Mouse (Mus musculus): ENCODE measurements around the gene Gas7. TPM values are rescaled to one million over a fixed set of nuclear protein-coding genes. Genes with fewer than 3 reads are reported as not detected.
A peak's percentile ranks its signal among the peaks of the same experiment; 100 is the strongest.

Gene Gas7
- total RNA-seq (2022) = 10 to 100 TPM in 1 of 4 experiments, 1 to 10 TPM in 3; 7.8 to 10.3 (median 8.3) TPM

GRCm38 (mm10) chr11:67454874-67455526 is at the start of gene Gas7:
Gene Gas7 (plus strand): TSS chr11:67455437.
- no peak for DNase-seq (ENCODE audit: low spot score)

GRCm38 (mm10) chr11:67414346-67414940 is 40.8 kb upstream of the Gas7 start:
- DNase-seq (ENCODE audit: low spot score) = no peak

GRCm38 (mm10) chr11:67423575-67423974 is 31.7 kb upstream of the Gas7 start:
- DNase-seq (ENCODE audit: low spot score) = no peak

DNA sequence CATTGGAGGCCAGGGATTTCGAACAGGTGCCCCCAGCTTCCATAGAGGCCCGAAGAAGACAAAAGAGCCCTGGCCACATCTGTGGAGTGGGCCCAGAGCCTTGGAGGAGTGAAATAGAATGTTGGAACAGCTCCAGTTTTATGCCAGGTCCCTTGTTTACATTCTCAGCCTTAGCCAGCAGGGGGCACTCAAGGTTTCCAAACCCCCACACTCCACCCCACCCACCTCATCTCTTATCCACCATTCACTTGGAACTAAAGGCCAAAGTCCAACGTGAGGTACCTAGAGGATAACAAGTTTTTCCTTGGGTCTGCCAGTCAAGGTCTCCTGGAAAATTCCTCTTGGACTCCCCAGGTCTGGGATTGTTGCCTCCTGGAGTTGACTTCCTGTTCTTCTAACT is 27.0 kb upstream of the Gas7 start:
- peak; percentile 35 for DNase-seq (ENCODE audit: low spot score)

- no peak for DNase-seq (ENCODE audit: low spot score)
Measured at GRCm38 (mm10) chr11:67429836-67430235, 25.4 kb upstream of the Gas7 start.

GRCm38 (mm10) chr11:67431116-67431645 is 24.1 kb upstream of the Gas7 start:
- no peak for DNase-seq (ENCODE audit: low spot score)

DNA sequence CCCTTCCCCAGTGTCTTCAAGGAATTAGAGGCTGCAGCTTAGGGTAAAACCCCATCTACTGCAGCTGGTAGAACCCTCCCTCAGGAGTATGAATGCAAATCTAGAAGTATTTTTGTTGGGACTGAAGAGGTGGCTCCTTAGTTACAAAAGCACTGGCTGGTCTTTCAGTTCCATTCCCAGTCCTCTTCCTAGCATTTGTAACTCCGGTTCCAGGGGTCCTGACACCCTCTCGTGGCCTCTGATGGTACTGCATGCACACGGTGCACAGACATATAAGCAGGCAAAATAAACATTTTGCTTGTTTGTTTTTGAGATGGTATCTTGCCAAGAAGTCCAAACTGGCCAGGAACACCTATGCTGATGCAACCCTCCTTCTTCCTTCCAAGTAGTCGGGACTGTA is 23.4 kb upstream of the Gas7 start:
- no peak for DNase-seq (ENCODE audit: low spot score)

- DNase-seq (ENCODE audit: low spot score) = no peak
Measured at GRCm38 (mm10) chr11:67433763-67434162, 21.5 kb upstream of the Gas7 start.

- DNase-seq (ENCODE audit: low spot score) = no peak
Measured at GRCm38 (mm10) chr11:67438746-67439145, 16.5 kb upstream of the Gas7 start.

GRCm38 (mm10) chr11:67445058-67445825 is 10.0 kb upstream of the Gas7 start:
- no peak for DNase-seq (ENCODE audit: low spot score)

DNA sequence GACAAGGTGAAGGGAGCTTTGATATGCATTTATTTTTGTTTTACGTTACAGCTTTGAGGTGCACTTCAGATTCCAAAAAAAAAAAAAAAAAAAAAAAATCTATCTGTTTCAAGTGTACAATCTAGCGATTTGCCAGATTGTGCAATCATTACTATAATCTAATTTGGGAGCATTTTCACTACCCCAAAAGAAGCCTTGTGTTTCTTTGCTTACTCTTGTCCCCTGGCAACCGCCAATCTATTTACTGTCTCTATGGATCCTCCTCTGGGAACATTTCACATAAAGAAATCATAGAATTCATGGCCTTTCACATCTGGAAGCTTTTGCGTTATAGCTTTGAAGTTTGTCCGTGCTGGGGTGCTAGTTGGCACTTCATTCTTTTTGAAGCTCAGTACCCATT is 3.7 kb upstream of the Gas7 start:
- DNase-seq (ENCODE audit: low spot score) = no peak

DNA sequence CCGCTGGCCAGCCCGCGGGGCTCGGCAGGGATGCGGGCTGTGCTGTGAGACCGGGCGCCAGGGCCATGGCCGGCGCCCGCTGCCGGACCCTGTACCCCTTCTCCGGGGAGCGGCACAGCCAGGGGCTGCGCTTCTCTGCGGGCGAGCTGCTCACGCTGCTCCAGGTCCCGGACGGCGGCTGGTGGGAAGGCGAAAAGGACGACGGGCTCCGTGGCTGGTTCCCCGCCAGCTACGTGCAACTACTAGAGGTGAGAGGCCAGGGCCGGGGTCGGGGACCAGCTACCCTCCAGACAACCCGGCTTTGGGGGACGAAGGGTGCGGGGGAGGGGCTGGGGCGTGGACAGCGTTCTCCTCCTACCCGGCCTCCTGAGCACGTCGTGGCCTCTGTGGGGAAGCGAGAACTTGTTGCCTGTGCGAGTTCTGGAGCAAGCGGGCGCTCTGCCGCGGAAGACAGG is 317 bp downstream of the Gas7 start:
- DNase-seq (ENCODE audit: low spot score) = no peak

- no peak for DNase-seq (ENCODE audit: low spot score)
Measured at GRCm38 (mm10) chr11:67456029-67456428, 792 bp downstream of the Gas7 start.

DNA sequence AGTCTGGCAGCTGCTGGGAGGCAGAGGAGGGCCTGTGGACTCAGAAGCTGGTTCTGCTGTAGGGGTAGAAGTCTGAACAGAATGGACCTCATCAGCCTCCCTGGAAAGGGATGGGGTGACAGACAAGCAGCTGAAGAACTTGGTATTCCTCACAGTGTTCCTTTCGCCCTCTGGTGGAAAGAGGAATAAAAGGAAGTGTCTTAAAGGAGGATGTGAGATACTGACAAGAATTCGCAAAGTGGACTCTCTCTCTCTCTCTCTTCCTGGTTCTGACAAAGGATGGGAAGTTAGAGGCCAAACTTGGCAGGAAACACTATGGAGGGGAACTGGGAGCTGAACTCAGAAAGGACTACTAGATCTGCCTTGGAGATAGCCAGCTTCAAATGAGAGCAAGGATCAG is 2.9 kb downstream of the Gas7 start:
- peak; percentile 51 for DNase-seq (ENCODE audit: low spot score)

DNA sequence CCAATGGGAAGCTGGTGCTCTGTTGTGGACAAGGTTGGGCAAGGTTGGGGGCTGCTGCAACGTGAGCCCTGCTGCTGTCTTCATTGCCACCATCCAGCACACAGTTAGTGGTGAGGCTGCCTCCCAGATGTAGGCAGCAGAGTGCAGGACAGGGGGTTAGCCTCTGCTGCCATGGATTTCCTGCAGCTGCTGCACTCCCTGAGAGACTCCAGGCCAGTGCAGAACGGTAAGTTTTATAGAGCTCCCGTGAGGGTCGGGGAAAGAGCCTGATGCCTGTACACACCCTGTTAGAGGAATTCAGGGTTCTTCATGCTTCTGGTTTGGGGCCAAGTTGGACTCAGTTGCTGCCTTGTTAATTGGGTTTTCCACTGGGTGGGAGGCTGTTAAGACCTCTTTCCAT is 11.9 kb downstream of the Gas7 start:
- DNase-seq (ENCODE audit: low spot score) = no peak

GRCm38 (mm10) chr11:67468846-67469245 is 13.6 kb downstream of the Gas7 start:
- peak; percentile 66 for DNase-seq (ENCODE audit: low spot score)

DNA sequence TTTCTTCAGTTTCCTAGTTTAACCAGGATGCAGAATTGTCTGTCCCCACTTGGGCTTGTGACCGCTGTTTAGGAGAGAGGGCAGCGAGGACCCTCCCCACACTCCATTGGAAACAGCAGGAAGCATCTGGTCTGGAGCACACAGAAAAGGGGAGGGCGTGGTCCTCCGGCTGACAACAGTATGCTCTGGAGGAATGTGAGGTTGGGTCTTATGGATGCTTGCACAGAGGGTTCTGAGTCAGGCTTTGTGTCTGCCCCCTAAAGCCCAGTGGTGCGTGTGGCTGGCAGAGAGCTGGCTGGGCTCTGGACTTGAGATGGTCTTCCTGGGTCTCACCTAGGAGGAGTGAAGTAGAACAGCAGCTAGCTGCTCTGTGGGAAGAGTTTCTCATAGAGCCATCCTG is 19.4 kb downstream of the Gas7 start:
- no peak for DNase-seq (ENCODE audit: low spot score)

DNA sequence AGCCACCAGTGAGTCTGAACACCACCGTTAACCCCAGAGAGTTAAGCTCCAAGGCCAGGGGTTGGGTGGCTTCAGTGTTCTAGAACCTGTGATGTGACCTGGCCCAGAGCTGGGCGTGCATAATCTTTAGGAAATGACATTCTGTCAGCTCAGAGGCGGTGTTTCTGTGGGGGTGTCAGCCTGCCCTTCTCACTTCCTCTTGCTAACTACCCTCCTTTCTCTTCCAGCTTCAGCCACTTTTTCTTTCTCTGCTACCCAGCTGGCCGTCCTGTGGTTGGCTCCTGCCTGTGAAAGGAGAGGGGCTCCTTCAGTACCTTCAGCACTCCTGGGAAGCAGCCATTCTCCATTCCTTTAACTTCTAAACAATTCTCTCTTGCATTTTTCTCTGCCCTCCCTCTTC is 24.3 kb downstream of the Gas7 start:
- DNase-seq (ENCODE audit: low spot score) = no peak

GRCm38 (mm10) chr11:67480204-67480956 is 25.1 kb downstream of the Gas7 start:
- DNase-seq (ENCODE audit: low spot score) = no peak

DNA sequence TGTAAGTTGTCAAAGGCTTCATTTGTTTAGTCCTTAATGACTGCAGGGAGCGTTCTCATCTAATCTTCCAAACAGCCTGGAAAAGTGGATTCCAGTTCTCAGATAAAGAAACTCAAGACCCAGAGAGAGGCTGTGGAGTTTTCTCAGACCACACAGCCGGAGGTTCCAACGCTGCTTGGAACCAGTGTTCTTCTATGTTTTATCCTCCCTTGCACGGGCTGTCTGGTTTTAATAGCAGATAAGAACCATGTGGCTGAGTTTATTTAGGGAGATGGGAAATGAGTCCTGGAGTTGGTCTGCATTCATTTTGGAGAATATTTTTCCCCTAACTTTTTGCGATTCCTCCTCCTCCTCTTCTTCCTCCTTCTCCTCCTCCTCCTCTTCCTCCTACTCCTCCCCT is 26.5 kb downstream of the Gas7 start:
- DNase-seq (ENCODE audit: low spot score) = peak; percentile 24

GRCm38 (mm10) chr11:67482217-67482760 is 27.1 kb downstream of the Gas7 start:
- peak; percentile 50 for DNase-seq (ENCODE audit: low spot score)

All from heart, adult 8-10 months (tissue).